Mouse (Mus musculus): ENCODE measurements around the gene Klhdc8b.
A peak's percentile ranks its signal among the peaks of the same experiment; 100 is the strongest.

The Klhdc8b gene

GRCm38 (mm10) chr9:108461181-108461631, at the start of gene Klhdc8b:
Klhdc8b (minus strand) TSS chr9:108461581.
- DNase-seq = peak; percentile 45 to 57

DNA sequence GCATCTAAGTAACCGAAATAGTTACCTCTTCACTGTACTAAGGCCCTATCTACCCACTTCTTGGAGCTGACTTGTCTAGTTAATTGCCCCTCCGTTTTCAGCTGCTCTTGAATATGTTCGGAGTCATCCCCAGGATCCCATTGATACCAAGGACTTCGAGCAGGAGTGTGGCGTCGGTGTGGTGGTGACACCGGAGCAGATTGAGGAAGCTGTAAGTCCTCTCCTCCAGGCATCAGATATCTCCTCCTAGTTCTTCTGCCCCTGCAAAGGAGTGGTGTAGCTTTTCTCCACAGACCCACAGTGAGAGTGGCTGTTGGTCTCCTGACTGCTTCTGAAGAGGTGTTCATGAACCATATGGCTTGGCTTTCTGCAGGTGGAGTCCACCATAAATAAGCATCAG, 47.4 kb upstream of the Klhdc8b start:
- no peak for DNase-seq

DNA sequence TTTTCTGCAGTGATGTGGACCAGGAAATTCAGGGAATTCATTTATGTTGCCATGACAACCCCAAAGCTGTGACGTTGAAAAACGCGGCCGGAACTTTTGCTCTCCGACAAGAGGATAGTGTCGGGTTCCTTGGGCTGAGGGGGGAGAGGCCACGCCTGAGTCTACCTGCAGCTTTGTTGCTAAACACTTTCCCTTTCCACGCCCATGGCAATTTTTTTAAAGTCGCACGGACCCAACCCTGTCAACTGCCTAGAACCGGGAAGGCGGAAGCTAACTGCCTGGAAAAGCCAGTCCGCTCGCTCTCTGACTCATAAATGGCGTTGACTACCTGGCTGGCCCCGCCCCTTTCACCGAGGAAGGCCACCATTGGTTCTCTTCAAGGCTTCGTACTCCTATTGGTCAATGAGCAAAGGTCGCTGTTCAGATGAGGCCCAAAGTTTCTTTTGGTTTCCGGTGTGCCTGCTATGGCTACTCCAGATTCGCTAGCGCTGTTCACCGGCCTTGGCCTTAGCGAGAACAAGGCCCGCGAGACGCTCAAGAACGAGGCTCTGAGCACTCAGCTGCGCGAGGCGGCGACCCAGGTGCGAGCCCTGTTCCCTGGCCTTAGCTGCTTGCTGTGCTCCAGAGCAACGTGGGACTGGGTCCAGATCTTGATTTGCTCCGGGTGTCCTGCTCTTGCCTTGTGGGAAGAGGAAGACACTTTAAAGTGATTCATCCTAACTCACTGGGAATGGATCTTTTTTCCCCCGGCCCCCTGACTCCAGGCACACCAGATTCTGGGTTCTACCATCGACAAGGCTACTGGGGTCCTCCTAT, 46.4 kb upstream of the Klhdc8b start, which contains the start of gene Qars:
Qars (plus strand) TSS at position 88 of the 816 bp plus-strand sequence.
- DNase-seq = peak; percentile 98 to 99

- no peak for DNase-seq
Measured at GRCm38 (mm10) chr9:108506901-108507300, 45.5 kb upstream of the Klhdc8b start.

GRCm38 (mm10) chr9:108499943-108500342, 38.6 kb upstream of the Klhdc8b start:
- DNase-seq = no peak

DNA sequence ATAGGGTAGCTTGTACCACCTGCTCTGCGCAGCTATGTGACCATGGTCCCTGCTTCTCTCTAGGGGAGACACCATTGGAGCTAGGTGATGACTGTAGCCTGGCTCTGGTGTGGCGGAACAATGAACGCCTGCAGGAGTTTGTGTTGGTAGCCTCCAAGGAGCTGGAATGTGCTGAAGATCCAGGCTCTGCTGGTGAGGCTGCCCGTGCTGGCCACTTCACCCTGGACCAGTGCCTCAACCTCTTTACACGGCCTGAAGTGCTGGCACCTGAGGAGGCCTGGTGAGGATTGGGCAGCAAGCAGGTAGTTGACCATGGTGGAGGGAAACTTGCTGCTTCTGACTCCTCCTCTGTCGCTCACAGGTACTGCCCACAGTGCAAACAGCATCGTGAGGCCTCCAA, 37.9 kb upstream of the Klhdc8b start:
- no peak for DNase-seq

DNA sequence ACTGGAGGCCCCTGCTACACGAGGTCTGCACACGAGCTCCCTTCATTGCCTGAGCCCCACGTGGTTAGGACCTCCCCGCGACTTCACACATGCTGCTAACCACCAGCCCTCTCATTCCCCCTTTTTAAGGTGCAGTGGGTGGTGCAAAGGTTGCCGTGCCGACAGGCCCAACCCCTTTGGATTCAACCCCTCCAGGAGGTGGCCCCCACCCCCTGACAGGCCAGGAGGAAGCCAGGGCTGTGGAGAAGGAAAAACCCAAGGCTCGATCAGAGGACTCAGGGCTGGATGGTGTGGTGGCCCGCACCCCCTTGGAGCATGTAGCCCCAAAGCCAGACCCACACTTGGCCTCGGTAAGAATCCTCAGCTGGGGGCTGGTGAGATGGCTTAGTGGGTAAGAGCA, 33.5 kb upstream of the Klhdc8b start:
- DNase-seq = no peak

- DNase-seq = no peak
Measured at GRCm38 (mm10) chr9:108494146-108494825, 32.9 kb upstream of the Klhdc8b start.

DNA sequence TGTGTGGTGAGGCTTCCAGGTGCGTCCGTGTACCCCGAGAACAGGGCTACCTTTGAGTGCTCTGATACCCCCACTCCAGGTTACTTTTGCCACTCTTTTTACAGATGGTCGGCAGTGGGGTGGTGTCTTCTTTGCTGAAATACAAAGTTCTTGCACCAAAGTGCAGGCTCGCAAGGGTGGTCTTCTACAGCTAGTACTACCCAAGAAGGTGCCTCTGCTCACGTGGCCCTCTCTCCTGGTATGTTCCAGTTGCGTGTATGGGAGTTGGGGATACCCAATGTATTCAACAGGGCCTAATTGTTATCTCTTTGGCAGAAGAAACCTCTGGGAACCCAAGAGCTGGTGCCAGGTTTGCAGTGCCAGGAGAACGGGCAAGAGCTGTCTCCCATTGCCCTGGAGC, 31.9 kb upstream of the Klhdc8b start:
- no peak for DNase-seq

GRCm38 (mm10) chr9:108492043-108492750, 30.8 kb upstream of the Klhdc8b start:
- DNase-seq = peak; percentile 32 to 53

DNA sequence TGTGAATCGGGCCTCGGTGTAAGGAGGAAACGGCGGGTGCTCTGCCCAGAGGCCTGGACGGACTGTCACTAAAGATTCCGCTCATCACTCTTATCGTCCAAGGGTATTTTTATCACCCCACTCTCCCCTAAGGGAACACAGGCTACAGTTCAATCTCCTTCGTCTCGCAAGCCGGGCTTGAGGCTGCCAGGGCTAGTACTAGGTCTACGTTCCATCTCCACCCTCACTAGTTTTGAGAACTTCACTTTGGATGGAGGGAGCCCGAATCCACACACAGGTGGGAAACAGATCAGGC, 29.9 kb upstream of the Klhdc8b start:
- no peak for DNase-seq

DNA sequence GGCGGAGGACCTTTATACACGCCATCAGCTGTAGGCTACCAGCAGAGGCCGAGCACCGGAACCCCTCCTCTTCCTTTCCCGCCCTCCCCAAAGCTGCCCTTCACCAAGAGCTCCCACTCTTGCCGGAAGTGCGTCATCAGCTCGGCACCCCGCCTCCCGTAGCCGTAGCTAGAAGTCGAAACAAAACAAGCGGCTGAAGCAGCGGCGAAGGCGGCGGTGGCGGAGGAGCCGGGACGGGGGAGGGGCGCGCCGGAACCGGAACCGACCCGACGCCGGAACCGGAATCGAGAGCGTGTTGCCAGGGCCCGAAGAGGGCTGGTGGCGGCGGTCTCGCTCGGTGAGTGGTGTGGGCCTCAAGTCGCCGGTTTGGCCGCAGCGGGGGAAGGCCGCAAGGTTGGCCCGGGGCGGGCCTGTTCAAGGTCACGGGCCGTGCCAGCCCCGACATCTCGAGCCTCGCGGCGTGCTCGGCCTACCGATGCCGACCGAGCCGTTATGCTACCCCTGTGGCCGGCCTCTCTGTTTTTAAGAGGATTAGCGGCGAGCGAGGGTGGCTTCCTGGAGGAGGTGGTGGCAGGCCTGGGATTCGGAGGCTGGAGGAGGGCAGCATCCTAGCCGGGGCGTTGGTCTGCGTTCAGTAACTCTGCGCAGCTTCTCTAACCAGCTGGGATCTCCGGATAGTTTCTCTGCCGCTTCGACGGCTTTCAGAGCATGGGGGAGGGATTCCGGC, 29.3 kb upstream of the Klhdc8b start, which contains the start of gene Usp19:
Usp19 (plus strand) TSS at position 44 of the 727 bp plus-strand sequence.
- peak; percentile 98 to 99 for DNase-seq

DNA sequence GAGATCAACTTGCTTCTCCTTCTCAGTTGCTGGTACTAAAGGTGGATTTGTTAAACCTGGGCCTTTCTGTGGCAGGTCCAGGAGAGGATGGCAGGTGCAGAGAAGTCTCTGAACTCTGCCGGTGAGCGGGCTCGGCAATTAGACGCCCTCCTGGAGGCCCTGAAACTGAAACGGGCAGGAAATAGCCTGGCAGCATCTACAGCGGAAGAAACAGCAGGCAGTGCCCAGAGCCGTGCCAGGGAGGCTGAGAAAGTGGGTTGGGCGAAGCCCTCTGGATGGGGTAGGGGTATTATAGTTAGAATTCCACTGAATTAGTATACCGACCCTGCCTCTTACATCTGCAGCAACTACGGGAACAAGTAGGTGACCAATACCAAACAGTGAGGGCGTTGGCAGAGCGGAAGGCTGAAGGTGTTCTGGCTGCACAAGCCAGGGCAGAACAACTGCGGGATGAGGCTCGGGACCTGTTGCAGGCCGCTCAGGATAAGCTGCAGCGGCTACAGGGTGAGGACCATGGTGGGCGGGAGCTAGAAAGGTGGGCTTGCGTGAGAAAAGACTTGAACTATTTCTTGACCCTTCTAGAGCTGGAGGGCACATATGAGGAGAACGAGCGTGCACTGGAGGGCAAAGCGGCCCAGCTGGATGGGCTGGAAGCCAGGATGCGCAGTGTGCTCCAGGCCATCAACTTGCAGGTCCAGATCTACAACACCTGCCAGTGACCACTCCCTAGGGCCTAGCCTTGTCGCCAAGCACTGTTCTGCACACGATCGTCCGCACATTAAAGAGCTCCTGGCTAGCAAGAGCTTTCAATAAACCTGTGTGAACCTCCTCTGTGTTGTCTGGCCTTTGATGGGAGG, 28.5 kb upstream of the Klhdc8b start:
- DNase-seq = no peak

- DNase-seq = no peak
Measured at GRCm38 (mm10) chr9:108489215-108489614, 27.8 kb upstream of the Klhdc8b start.

DNA sequence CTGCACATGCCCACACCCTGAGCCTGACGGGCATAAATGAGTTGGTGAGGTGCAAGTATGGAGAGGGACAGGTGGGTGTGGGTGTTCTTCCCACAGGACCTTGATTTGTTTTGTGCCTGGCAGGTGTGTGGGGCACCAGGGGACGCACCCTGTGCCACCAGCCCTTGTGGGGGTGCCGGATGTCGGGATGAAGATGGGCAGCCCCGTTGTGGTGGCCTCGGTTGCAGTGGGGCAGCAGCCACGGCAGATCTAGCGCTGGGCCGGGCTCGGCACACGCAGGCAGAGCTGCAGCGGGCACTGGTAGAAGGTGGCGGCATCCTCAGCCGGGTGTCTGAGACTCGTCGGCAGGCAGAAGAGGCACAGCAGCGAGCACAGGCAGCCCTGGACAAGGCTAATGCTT, 27.0 kb upstream of the Klhdc8b start:
- no peak for DNase-seq

DNA sequence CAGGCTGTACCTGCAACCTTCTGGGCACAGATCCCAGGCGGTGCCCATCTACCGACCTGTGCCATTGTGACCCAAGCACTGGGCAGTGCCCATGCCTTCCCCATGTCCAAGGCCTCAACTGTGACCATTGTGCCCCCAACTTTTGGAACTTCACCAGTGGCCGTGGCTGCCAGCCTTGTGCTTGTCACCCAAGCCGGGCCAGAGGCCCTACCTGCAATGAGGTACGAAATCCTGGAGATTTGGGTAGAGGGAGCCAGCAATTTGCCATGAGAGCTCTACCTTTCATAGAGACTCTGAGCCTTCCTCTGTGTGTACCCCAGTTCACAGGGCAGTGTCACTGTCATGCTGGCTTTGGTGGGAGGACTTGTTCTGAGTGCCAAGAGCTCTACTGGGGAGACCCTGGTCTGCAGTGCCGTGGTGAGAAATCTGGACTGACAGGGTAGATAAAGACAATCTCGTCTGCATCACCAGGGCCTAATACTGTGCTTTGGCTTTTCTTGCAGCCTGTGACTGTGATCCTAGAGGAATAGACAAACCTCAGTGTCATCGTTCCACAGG, 25.7 kb upstream of the Klhdc8b start:
- DNase-seq = no peak

- no peak for DNase-seq
Measured at GRCm38 (mm10) chr9:108485301-108485875, 24.0 kb upstream of the Klhdc8b start.

DNA sequence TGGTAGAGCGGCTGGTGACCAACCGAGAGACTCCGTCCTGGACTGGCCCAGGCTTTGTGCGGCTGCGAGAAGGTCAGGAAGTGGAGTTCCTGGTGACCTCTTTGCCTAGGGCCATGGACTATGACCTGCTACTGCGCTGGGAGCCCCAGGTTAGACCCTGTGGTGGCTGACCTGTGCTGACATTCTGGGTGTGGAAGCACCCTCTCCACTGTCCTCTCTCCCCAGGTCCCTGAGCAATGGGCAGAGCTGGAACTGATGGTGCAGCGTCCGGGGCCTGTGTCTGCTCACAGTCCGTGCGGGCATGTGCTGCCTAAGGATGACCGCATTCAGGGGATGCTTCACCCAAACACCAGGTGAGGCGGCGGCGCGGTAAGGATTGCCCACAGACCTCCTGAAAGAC, 22.6 kb upstream of the Klhdc8b start:
- DNase-seq = no peak

- no peak for DNase-seq
Measured at GRCm38 (mm10) chr9:108483051-108483790, 21.8 kb upstream of the Klhdc8b start.

DNA sequence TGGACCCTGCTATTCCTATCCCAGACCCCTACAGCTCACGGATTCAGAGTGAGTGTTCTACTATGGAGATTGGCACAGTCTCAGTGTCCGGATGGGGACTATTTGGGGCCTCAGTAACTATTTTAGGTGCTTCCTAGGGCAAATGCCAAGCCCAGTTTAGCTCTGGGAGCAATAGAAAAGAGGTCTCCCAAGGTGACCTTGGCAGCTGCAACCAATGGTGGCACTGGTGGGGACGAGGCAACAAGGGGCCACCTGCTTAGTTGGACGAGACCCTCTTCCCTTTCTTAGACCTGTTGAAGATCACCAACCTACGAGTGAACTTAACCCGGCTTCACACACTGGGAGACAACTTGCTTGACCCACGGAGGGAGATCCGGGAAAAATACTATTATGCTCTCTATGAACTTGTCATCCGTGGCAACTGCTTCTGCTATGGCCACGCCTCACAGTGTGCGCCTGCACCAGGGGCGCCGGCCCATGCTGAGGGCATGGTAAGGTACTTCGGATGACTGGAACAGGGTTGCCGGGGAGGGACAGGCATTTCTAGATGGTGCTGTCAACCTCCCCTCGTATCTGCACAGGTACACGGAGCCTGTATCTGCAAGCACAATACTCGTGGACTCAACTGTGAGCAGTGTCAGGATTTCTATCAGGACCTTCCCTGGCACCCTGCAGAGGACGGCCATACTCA, 20.3 kb upstream of the Klhdc8b start:
- DNase-seq = no peak
